Mouse (Mus musculus) small intestine, adult 2 months (tissue): ENCODE data around the gene Vps54.

Experiments
- CTCF ChIP-seq: fragments of 200-500 bp; IDR thresholded peaks from 2 replicates; pipeline ENCODE4 v1.5.1; 2012; ENCODE audit warnings: low read depth, mild to moderate bottlenecking, control low read depth, inconsistent platforms, low read length, moderate library complexity, mixed read lengths; ENCODE audit not compliant: insufficient replicate concordance, insufficient read length; ENCODE audit errors: extremely low read depth
- POLR2A ChIP-seq: fragments of 200-500 bp; IDR thresholded peaks from 2 replicates; pipeline ENCODE4 v1.6.1; 2012; ENCODE audit warnings: low read depth, mild to moderate bottlenecking, control low read depth, inconsistent platforms, low read length, moderate library complexity

GRCm38 (mm10) chr11:21219281-21219680 is 19.8 kb upstream of the Vps54 start:
- TF ChIP-seq CTCF (no peak), POLR2A (no peak)
